Mouse (Mus musculus) heart, adult 2 months (tissue): ENCODE measurements at regions not wholly inside any gene's neighbourhood (a gene's known extent, or its start where the extent isn't known, plus 50 kb on each side); places are given as distances from the start of the nearest gene placed in this dataset.

Experiments used
- DNase-seq, 2 experiments: peaks; one replicate each; pipeline ENCODE4 v3.0.0; 2021
- H3K27ac ChIP-seq: fragments of 200-600 bp; 2 replicates; pipeline ENCODE4 v1.8.1; 2022
- H3K27me3 ChIP-seq: fragments of 200-500 bp; 2 replicates; pipeline ENCODE4 v1.6.1; 2012; ENCODE audit warnings: mild to moderate bottlenecking, low read length, inconsistent platforms, mixed read lengths; ENCODE audit not compliant: control insufficient read depth, insufficient read depth
- H3K36me3 ChIP-seq: fragments of 200-500 bp; 2 replicates; pipeline ENCODE4 v1.6.1; 2012; ENCODE audit warnings: low read length, inconsistent platforms; ENCODE audit not compliant: control insufficient read depth, insufficient read depth
- H3K4me1 ChIP-seq: fragments of 200-500 bp; 2 replicates; pipeline ENCODE4 v1.6.1; 2011; ENCODE audit warnings: low read length; ENCODE audit not compliant: control insufficient read depth, insufficient read depth
- H3K4me3 ChIP-seq: fragments of 200-600 bp; 2 replicates; pipeline ENCODE4 v1.8.1; 2022
- H3K79me2 ChIP-seq: fragments of 200-500 bp; replicated peaks from 2 replicates; pipeline ENCODE4 v1.6.1; 2012; ENCODE audit warnings: mild to moderate bottlenecking, inconsistent platforms, low read length, moderate library complexity, mixed read lengths; ENCODE audit not compliant: control insufficient read depth, insufficient read depth
- H3K9ac ChIP-seq: fragments of 200-500 bp; 2 replicates; pipeline ENCODE4 v1.6.1; 2012; ENCODE audit warnings: low read depth, mild to moderate bottlenecking, control low read depth, inconsistent platforms, low read length, mixed read lengths
- CTCF ChIP-seq: fragments of 200-600 bp; IDR thresholded peaks from 2 replicates; pipeline ENCODE4 v1.8.1; 2022; ENCODE audit warnings: antibody characterized with exemption, mild to moderate bottlenecking, moderate library complexity
- EP300 ChIP-seq: fragments of 200-500 bp; IDR thresholded peaks from 2 replicates; pipeline ENCODE4 v1.6.1; 2011; ENCODE audit warnings: low read depth, low read length, control low read depth; ENCODE audit not compliant: insufficient read depth
- POLR2A ChIP-seq: fragments of 200-500 bp; IDR thresholded peaks from 2 replicates; pipeline ENCODE4 v1.6.1; 2011; ENCODE audit warnings: mild to moderate bottlenecking, low read depth, low read length, control low read depth; ENCODE audit not compliant: insufficient read depth
- WGBS: fragments of 180-500 bp; shearing (Covaris S2); methylation state at CpG from one replicate; pipeline ENCODE4 v1.1.7; 2018; 5-methylcytosine and 5-hydroxymethylcytosine counted together
- intact Hi-C: fragments of 180-260 bp; cut with DNase I; formaldehyde crosslinking; loops from one replicate; pipeline ENCODE4 v1.15.1; 2025

GRCm38 (mm10) chr3:19747361-19747760, 118.9 kb upstream of the 1700064H15Rik start:
- Histone ChIP-seq H3K36me3 (no peaks in the 10 kb centered on the region), H3K27me3 (no peaks in the 10 kb centered on the region), H3K4me3 (no peak overlapping the region), H3K27ac (no peak overlapping the region), H3K79me2 (no peaks in the 10 kb centered on the region), H3K9ac (no peak overlapping the region), H3K4me1 (no peaks in the 10 kb centered on the region)
- TF ChIP-seq EP300 (no peak), CTCF (no peak), POLR2A (no peak)
- intact Hi-C loops, result no loop called here
- 76% methylated on average over 4 of the region's 4 CpGs for WGBS
- no peak for DNase-seq

- Histone ChIP-seq H3K9ac (no peak overlapping the region), H3K27me3 (no peaks in the 10 kb centered on the region), H3K36me3 (no peaks in the 10 kb centered on the region), H3K4me1 (no peaks in the 10 kb centered on the region), H3K79me2 (no peaks in the 10 kb centered on the region), H3K27ac (no peak overlapping the region), H3K4me3 (no peak overlapping the region)
- intact Hi-C loops, result no loop called here
- TF ChIP-seq POLR2A, result no peak
- TF ChIP-seq EP300, result no peak
- TF ChIP-seq CTCF, result no peak
- no peak for DNase-seq
- 91% methylated on average over 3 of the region's 3 CpGs for WGBS
These were observed 123.5 kb upstream of the 1700064H15Rik start for GRCm38 (mm10) chr3:19751946-19752345.

- intact Hi-C loops, result no loop called here
- Histone ChIP-seq H3K36me3 (no peaks in the 10 kb centered on the region), H3K4me1 (no peaks in the 10 kb centered on the region), H3K27me3 (no peaks in the 10 kb centered on the region), H3K27ac (no peak overlapping the region), H3K4me3 (no peak overlapping the region), H3K9ac (no peak overlapping the region), H3K79me2 (no peaks in the 10 kb centered on the region)
- no peak for DNase-seq
- no peak for TF ChIP-seq CTCF
- TF ChIP-seq EP300, result no peak
- TF ChIP-seq POLR2A, result no peak
- WGBS, result 69% methylated on average over 1 of the region's 1 CpGs
These were observed 125.5 kb upstream of the 1700064H15Rik start for GRCm38 (mm10) chr3:19754011-19754410.

GRCm38 (mm10) chr3:19754636-19755035, 126.2 kb upstream of the 1700064H15Rik start:
- no peaks in the 10 kb centered on the region for H3K36me3 ChIP-seq
- no peaks in the 10 kb centered on the region for H3K27me3 ChIP-seq
- WGBS, result 68% methylated on average over 2 of the region's 2 CpGs
- H3K9ac ChIP-seq, result no peak overlapping the region
- DNase-seq, result no peak
- no peak for TF ChIP-seq POLR2A
- no peak for TF ChIP-seq CTCF
- TF ChIP-seq EP300, result no peak
- no peaks in the 10 kb centered on the region for H3K79me2 ChIP-seq
- H3K27ac ChIP-seq, result no peak overlapping the region
- H3K4me3 ChIP-seq, result no peak overlapping the region
- H3K4me1 ChIP-seq, result no peaks in the 10 kb centered on the region
- intact Hi-C loops, result no loop called here

GRCm38 (mm10) chr3:19755136-19755535, 126.7 kb upstream of the 1700064H15Rik start:
- TF ChIP-seq EP300 (no peak), CTCF (no peak), POLR2A (no peak)
- intact Hi-C loops, result no loop called here
- H3K36me3 ChIP-seq, result no peaks in the 10 kb centered on the region
- no peak overlapping the region for H3K27ac ChIP-seq
- H3K4me3 ChIP-seq, result no peak overlapping the region
- H3K79me2 ChIP-seq, result no peaks in the 10 kb centered on the region
- H3K27me3 ChIP-seq, result no peaks in the 10 kb centered on the region
- WGBS, result 57% methylated on average over 3 of the region's 3 CpGs
- no peaks in the 10 kb centered on the region for H3K4me1 ChIP-seq
- no peak overlapping the region for H3K9ac ChIP-seq
- no peak for DNase-seq

- Histone ChIP-seq H3K4me1 (no peaks in the 10 kb centered on the region), H3K36me3 (no peaks in the 10 kb centered on the region), H3K27me3 (no peaks in the 10 kb centered on the region), H3K9ac (no peak overlapping the region), H3K79me2 (no peaks in the 10 kb centered on the region), H3K27ac (no peak overlapping the region), H3K4me3 (no peak overlapping the region)
- intact Hi-C loops, result no loop called here
- no peak for TF ChIP-seq CTCF
- no peak for TF ChIP-seq POLR2A
- TF ChIP-seq EP300, result no peak
- 83% methylated on average over 1 of the region's 1 CpGs for WGBS
- DNase-seq, result no peak
These were observed 158.2 kb upstream of the Cp start for GRCm38 (mm10) chr3:19798543-19799106.
